Mouse (Mus musculus) adrenal gland, adult 8-10 months (tissue): Measurements from ENCODE around the gene Dhx57. TPM values are rescaled to one million over a fixed set of nuclear protein-coding genes. Genes with fewer than 3 reads are reported as not detected.
"Not testable (repeated sequence)": the region's sequence is repeated elsewhere in the genome, so short reads cannot be mapped to it uniquely, and the experiment has no call there.

ENCODE experiments used
- DNase-seq: peaks from one replicate; pipeline ENCODE4 v3.0.0; 2022
- total RNA-seq, 4 experiments: library from RNA; stranded (reverse); gene quantifications; 2 replicates each; pipeline ENCODE4 v1.2.4; 2022

Gene Dhx57
- total RNA-seq, 4 experiments from 2014 or later = 11.8 to 22.0 (median 16.8) TPM

- DNase-seq = no peak
Observed at GRCm38 (mm10) chr17:80252757-80253525, 37.3 kb downstream of the Dhx57 start.

- DNase-seq = no peak
Observed at GRCm38 (mm10) chr17:80243116-80243515, 47.2 kb downstream of the Dhx57 start.

GRCm38 (mm10) chr17:80241594-80241993 is 48.7 kb downstream of the Dhx57 start:
- DNase-seq = no peak

- DNase-seq = no peak
Observed at GRCm38 (mm10) chr17:80237475-80237874, 52.8 kb downstream of the Dhx57 start.

- DNase-seq = no peak
Observed at GRCm38 (mm10) chr17:80236805-80237204, 53.5 kb downstream of the Dhx57 start.

GRCm38 (mm10) chr17:80235477-80235876 is 54.8 kb downstream of the Dhx57 start:
- DNase-seq = no peak

- no peak for DNase-seq
Observed at GRCm38 (mm10) chr17:80234376-80234775, 55.9 kb downstream of the Dhx57 start.

- DNase-seq = no peak
Observed at GRCm38 (mm10) chr17:80233844-80234243, 56.4 kb downstream of the Dhx57 start.

- DNase-seq = peak; percentile 26
Observed at GRCm38 (mm10) chr17:80229396-80229795, 60.9 kb downstream of the Dhx57 start.

GRCm38 (mm10) chr17:80225142-80225541 is 65.1 kb downstream of the Dhx57 start:
- DNase-seq = not testable (repeated sequence)

- DNase-seq = peak; percentile 83
Observed at GRCm38 (mm10) chr17:80224326-80225116, 65.8 kb downstream of the Dhx57 start, which contains the start of gene Gemin6. Gemin6 (plus strand) TSS chr17:80224441.

- DNase-seq = no peak
Observed at GRCm38 (mm10) chr17:80223829-80224228, 66.4 kb downstream of the Dhx57 start.

GRCm38 (mm10) chr17:80221890-80222628 is 68.2 kb downstream of the Dhx57 start:
- no peak for DNase-seq

- DNase-seq = no peak
Observed at GRCm38 (mm10) chr17:80221202-80221601, 69.1 kb downstream of the Dhx57 start.

GRCm38 (mm10) chr17:80220131-80220530 is 70.1 kb downstream of the Dhx57 start:
- no peak for DNase-seq

GRCm38 (mm10) chr17:80213998-80214397 is 76.3 kb downstream of the Dhx57 start:
- not testable (repeated sequence) for DNase-seq

GRCm38 (mm10) chr17:80206671-80207581 is 83.3 kb downstream of the Dhx57 start, which contains the start of the genes Srsf7 and Ttc39d:
Srsf7 (minus strand) TSS chr17:80207307.
Ttc39d (plus strand) TSS chr17:80207460.
- DNase-seq = peak; percentile 97

- no peak for DNase-seq
Observed at GRCm38 (mm10) chr17:80206301-80206670, 84.0 kb downstream of the Dhx57 start.

GRCm38 (mm10) chr17:80205657-80206056 is 84.6 kb downstream of the Dhx57 start:
- DNase-seq = no peak

GRCm38 (mm10) chr17:80199160-80199778 is 91.0 kb downstream of the Dhx57 start:
- DNase-seq = no peak

- no peak for DNase-seq
Observed at GRCm38 (mm10) chr17:80193075-80193474, 97.2 kb downstream of the Dhx57 start.
